Mouse (Mus musculus) heart, embryonic 14.5 days (tissue): Measurements from ENCODE around the gene Gm8914. TPM values are rescaled to one million over a fixed set of nuclear protein-coding genes. Genes with fewer than 3 reads are reported as not detected.
"Not testable (repeated sequence)": the region's sequence is repeated elsewhere in the genome, so short reads cannot be mapped to it uniquely, and the experiment has no call there.

Experiments used
- ATAC-seq: fragments of 200-750 bp; cut with Nextera tagmentation; 2 replicates; pipeline ENCODE4 v1.8.0; 2017; ENCODE audit warnings: low read depth, moderate TSS enrichment; ENCODE audit not compliant: insufficient number of reproducible peaks, insufficient read depth, low FRiP score
- H3K27ac ChIP-seq, 2 experiments: fragments of 200-500 bp in 1 of 2; fragments of 300-500 bp in 1 of 2; sonication (generic) in 1 of 2; replicated peaks in 1 of 2; 2 replicates each; pipeline ENCODE4 v1.5.1; 2012 to 2014; ENCODE audit warnings: low read depth in 2 of 2, low read length in 2 of 2, control low read depth in 1 of 2, mild to moderate bottlenecking in 1 of 2, mixed read lengths in 1 of 2; ENCODE audit not compliant: control insufficient read depth in 1 of 2, insufficient read depth in 1 of 2
- H3K27me3 ChIP-seq: fragments of 300-500 bp; sonication (generic); 2 replicates; pipeline ENCODE4 v1.6.1; 2014; ENCODE audit warnings: mild to moderate bottlenecking, low read length, control low read depth; ENCODE audit not compliant: control insufficient read depth, insufficient read depth
- H3K36me3 ChIP-seq: fragments of 300-500 bp; sonication (generic); 2 replicates; pipeline ENCODE4 v1.6.1; 2014; ENCODE audit warnings: mild to moderate bottlenecking, control low read depth, low read length, mixed read lengths; ENCODE audit not compliant: control insufficient read depth, insufficient read depth
- H3K4me1 ChIP-seq, 2 experiments: fragments of 200-500 bp in 1 of 2; fragments of 300-500 bp in 1 of 2; sonication (generic) in 1 of 2; 2 replicates each; pipeline ENCODE4 v1.6.1; 2012 to 2014; ENCODE audit warnings: low read length in 2 of 2, control low read depth in 1 of 2, mixed read lengths in 1 of 2; ENCODE audit not compliant: control insufficient read depth in 2 of 2, insufficient read depth in 2 of 2
- H3K4me2 ChIP-seq: fragments of 300-500 bp; sonication (generic); 2 replicates; pipeline ENCODE4 v1.6.1; 2014; ENCODE audit warnings: mild to moderate bottlenecking, low read length
- H3K4me3 ChIP-seq, 2 experiments: fragments of 200-500 bp in 1 of 2; fragments of 300-500 bp in 1 of 2; sonication (generic) in 1 of 2; 2 replicates each; pipeline ENCODE4 v1.5.1; 2012 to 2014; ENCODE audit warnings: low read length in 2 of 2, mild to moderate bottlenecking in 2 of 2, control low read depth in 1 of 2, low read depth in 1 of 2, moderate library complexity in 1 of 2; ENCODE audit not compliant: control insufficient read depth in 1 of 2, insufficient read depth in 1 of 2
- H3K9ac ChIP-seq: fragments of 300-500 bp; sonication (generic); 2 replicates; pipeline ENCODE4 v1.6.1; 2014; ENCODE audit warnings: mild to moderate bottlenecking, low read length
- H3K9me3 ChIP-seq: fragments of 300-500 bp; sonication (generic); 2 replicates; pipeline ENCODE4 v1.6.1; 2016; ENCODE audit warnings: low read length, control low read depth; ENCODE audit not compliant: control insufficient read depth
- WGBS: fragments of 180-500 bp; shearing (Covaris S2); extraction: QIAGEN DNeasy Blood & Tissue Kit; methylation state at CpG from one replicate; pipeline ENCODE4 v1.1.7; 2014; 5-methylcytosine and 5-hydroxymethylcytosine counted together
- polyA plus RNA-seq: library from polyadenylated mRNA; unstranded; fragments of >200 nt; fragmentation: Nextera tagmentation; extraction: Ambion mirVana; gene quantifications from 2 replicates; pipeline ENCODE4 v1.2.1, GENCODE M21; 2014

The Gm8914 gene
- not detected in 2 replicates for polyA plus RNA-seq

GRCm38 (mm10) chrX:91479826-91480225, at the start of gene Gm8914:
Gene Gm8914, plus strand, starts transcription at chrX:91480126.
- not testable (repeated sequence) for H3K9me3 ChIP-seq

More at GRCm38 (mm10) chrX:91479826-91480225, at the start of gene Gm8914:
- not testable (repeated sequence) for H3K27me3 ChIP-seq, H3K36me3 ChIP-seq, ATAC-seq, H3K4me1 ChIP-seq, H3K4me3 ChIP-seq, H3K27ac ChIP-seq, H3K9ac ChIP-seq, H3K4me2 ChIP-seq
- WGBS: no CpG with 5 or more reads among the region's 5 CpGs

Other genes starting within 250 kb of the Gm8914 start
- not detected in 2 replicates for gene Mageb2, start 148.4 kb upstream of the Gm8914 start, polyA plus RNA-seq
- not detected in 2 replicates for gene Gm5072, start 87.6 kb upstream of the Gm8914 start, polyA plus RNA-seq
- gene 1700084M14Rik, start 95.8 kb downstream of the Gm8914 start, polyA plus RNA-seq: not detected in 2 replicates
- gene Gm14781, start 152.1 kb downstream of the Gm8914 start, polyA plus RNA-seq: not detected in 2 replicates